Comparison of ENCODE assay signal across 10 mouse cellular contexts in the genomic region with DNA sequence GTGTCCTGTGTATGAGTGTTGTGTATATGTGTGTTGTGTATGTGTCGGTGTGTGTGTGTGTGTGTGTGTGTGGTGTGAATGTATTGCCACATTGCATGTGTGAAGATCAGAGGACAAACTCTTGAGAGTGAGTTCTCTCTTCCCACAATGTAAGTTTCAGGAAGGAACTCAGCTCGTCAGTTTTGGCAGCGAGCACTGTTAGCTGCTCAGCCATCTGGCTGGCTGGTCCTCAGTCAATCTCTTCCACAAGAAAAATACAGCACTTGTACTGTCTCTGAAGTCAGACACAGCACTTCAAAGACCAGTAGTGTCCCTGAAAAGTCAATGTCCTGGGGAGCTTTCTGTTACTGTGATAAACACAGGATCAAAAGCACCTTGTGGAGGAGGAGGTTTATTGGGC.
A peak's percentile ranks its signal among the peaks of the same experiment; 100 is the strongest.
DNase-seq lines count a peak whose midpoint lies in the region; ATAC-seq lines count a peak whose summit lies in the region.
"Had no signal": no experiment of that assay in that cellular context is flagged by ENCODE, and none has a peak within 500 bp of the region (broad histone marks: within the 10 kb centered on the region; RNA-seq: fewer than 3 reads in every experiment).

No protein-coding gene starts in this region.

- H3K27ac ChIP-seq in forebrain, embryonic 14.5 days (ENCODE audit: low read depth, low read length), result no peak overlapping the region
- no peak overlapping the region for H3K27ac ChIP-seq in forebrain, embryonic 10.5 days
- peak overlapping the region; percentile 36; the same call in 1 of the 2 replicates for H3K27ac ChIP-seq in heart, embryonic 12.5 days (ENCODE audit: poor library complexity, severe bottlenecking)
- H3K27ac ChIP-seq: embryonic facial prominence, embryonic 13.5 days had no signal

- WGBS in forebrain, embryonic 14.5 days, result 63% methylated on average over 3 of the region's 3 CpGs
- 81% methylated on average over 3 of the region's 3 CpGs for WGBS in forebrain, embryonic 10.5 days
- WGBS in heart, embryonic 12.5 days, result 47% methylated on average over 3 of the region's 3 CpGs

- H3K4me2 ChIP-seq in forebrain, embryonic 14.5 days (ENCODE audit: low read length), result no peak overlapping the region
- H3K4me2 ChIP-seq in heart, embryonic 12.5 days, result no peak overlapping the region
- H3K4me2 ChIP-seq: embryonic facial prominence, embryonic 13.5 days had no signal

- H3K9me3 ChIP-seq in forebrain, embryonic 14.5 days (replicated peaks; ENCODE audit: control insufficient read depth, low read length), result no peaks in the 10 kb centered on the region
- no peaks in the 10 kb centered on the region for H3K9me3 ChIP-seq in forebrain, embryonic 10.5 days
- no peaks in the 10 kb centered on the region for H3K9me3 ChIP-seq in heart, embryonic 12.5 days (replicated peaks)
- H3K9me3 ChIP-seq: embryonic facial prominence, embryonic 13.5 days; megakaryocyte, embryonic 14.5 days had no signal

- peaks cover 6% of the 10 kb centered on the region; the same call in 1 of the 2 replicates for H3K4me1 ChIP-seq in forebrain, embryonic 14.5 days (ENCODE audit: control insufficient read depth, insufficient read depth, low read length)
- H3K4me1 ChIP-seq in forebrain, embryonic 10.5 days, result peaks cover 15% of the 10 kb centered on the region
- H3K4me1 ChIP-seq in heart, embryonic 12.5 days (replicated peaks), result peaks cover 33% of the 10 kb centered on the region

- intact Hi-C loops in left cerebral cortex, postnatal 10 days (cut with DNase I), result no loop called here

- peak; percentile 72 for DNase-seq in forebrain, embryonic 14.5 days (ENCODE audit: low spot score)
- DNase-seq in forebrain, embryonic 10.5 days (ENCODE audit: extremely low spot score, low spot score), result no peak
- peak; percentile 86 for DNase-seq in brain, adult 2 months (ENCODE audit: low read depth, low spot score)
- peak; percentile 68 to 80 for DNase-seq in left cerebral cortex, postnatal 10 days (ENCODE audit: extremely low spot score in 1 of 2, low spot score in 2 of 2)
- DNase-seq in urinary bladder, postnatal 4 days (ENCODE audit: low spot score in 2 of 2), result no peak
- no peak for DNase-seq in thymus, postnatal 4 days
- DNase-seq in spleen, adult 12 weeks (ENCODE audit: low spot score), result no peak

- peak; percentile 60; the same call in 1 of the 2 replicates for ATAC-seq in forebrain, embryonic 14.5 days
- ATAC-seq in heart, embryonic 12.5 days (ENCODE audit: insufficient number of reproducible peaks, low FRiP score), result no peak

- H3K9ac ChIP-seq in forebrain, embryonic 14.5 days (ENCODE audit: low read length), result no peak overlapping the region
- H3K9ac ChIP-seq in heart, embryonic 12.5 days, result no peak overlapping the region
- H3K9ac ChIP-seq: embryonic facial prominence, embryonic 13.5 days had no signal

- H3K27me3 ChIP-seq in forebrain, embryonic 14.5 days (replicated peaks; ENCODE audit: control insufficient read depth, insufficient read depth, low read length), result no peaks in the 10 kb centered on the region
- no peaks in the 10 kb centered on the region for H3K27me3 ChIP-seq in forebrain, embryonic 10.5 days (ENCODE audit: poor library complexity, severe bottlenecking)
- no peaks in the 10 kb centered on the region for H3K27me3 ChIP-seq in heart, embryonic 12.5 days (replicated peaks)
- H3K27me3 ChIP-seq: embryonic facial prominence, embryonic 13.5 days had no signal

- no peaks in the 10 kb centered on the region for H3K36me3 ChIP-seq in forebrain, embryonic 14.5 days (ENCODE audit: control insufficient read depth, insufficient read depth, low read length)
- H3K36me3 ChIP-seq in forebrain, embryonic 10.5 days (replicated peaks), result no peaks in the 10 kb centered on the region
- H3K36me3 ChIP-seq in heart, embryonic 12.5 days, result no peaks in the 10 kb centered on the region
- H3K36me3 ChIP-seq: embryonic facial prominence, embryonic 13.5 days had no signal

- H3K4me3 ChIP-seq in forebrain, embryonic 14.5 days (ENCODE audit: low read depth, low read length), result no peak overlapping the region
- H3K4me3 ChIP-seq in forebrain, embryonic 10.5 days, result no peak overlapping the region
- no peak overlapping the region for H3K4me3 ChIP-seq in heart, embryonic 12.5 days
- H3K4me3 ChIP-seq: embryonic facial prominence, embryonic 13.5 days had no signal

Comparison
In these comparisons a context has a peak if more than half of its experiments do, and no peak if none do; other contexts are left out.
1. DNase-seq: peak in forebrain, embryonic 14.5 days (single experiment), brain, adult 2 months (single experiment) and left cerebral cortex, postnatal 10 days (2 of 2); none in forebrain, embryonic 10.5 days (single experiment), urinary bladder, postnatal 4 days (0 of 2), thymus, postnatal 4 days (single experiment) and spleen, adult 12 weeks (single experiment).